Mouse (Mus musculus) myocyte (in vitro differentiated cells): ENCODE measurements around the gene Lrrc1. TPM values are rescaled to one million over a fixed set of nuclear protein-coding genes. Genes with fewer than 3 reads are reported as not detected.

Experiments
- H3K27me3 ChIP-seq: one replicate; pipeline ENCODE4 v1.6.1; 2011; ENCODE audit not compliant: control insufficient read depth, insufficient read depth, insufficient read length
- H3K36me3 ChIP-seq: one replicate; pipeline ENCODE4 v1.6.1; 2011; ENCODE audit not compliant: control insufficient read depth, insufficient read depth
- H3K4me2 ChIP-seq: one replicate; pipeline ENCODE4 v1.6.1; 2011; ENCODE audit warnings: low read depth, control low read depth
- H3K4me3 ChIP-seq: one replicate; pipeline ENCODE4 v1.5.1; 2011; ENCODE audit warnings: mild to moderate bottlenecking, control low read depth, moderate library complexity
- H3K79me2 ChIP-seq: one replicate; pipeline ENCODE4 v1.6.1; 2011; ENCODE audit not compliant: control insufficient read depth, insufficient read depth
- H3ac ChIP-seq: one replicate; pipeline ENCODE4 v1.6.1; 2011; ENCODE audit not compliant: control insufficient read depth, insufficient read length
- CEBPB ChIP-seq: IDR thresholded peaks from 2 replicates; pipeline ENCODE4 v1.6.1; 2011; ENCODE audit warnings: mild to moderate bottlenecking, moderate library complexity; ENCODE audit not compliant: poor library complexity, insufficient read depth, severe bottlenecking
- E2F4 ChIP-seq: IDR thresholded peaks from one replicate; pipeline ENCODE4 v1.6.1; 2011; ENCODE audit warnings: mild to moderate bottlenecking, control low read depth, moderate library complexity; ENCODE audit not compliant: insufficient read depth
- MAX ChIP-seq: IDR thresholded peaks from one replicate; pipeline ENCODE4 v1.6.1; 2011; ENCODE audit warnings: low read depth, mild to moderate bottlenecking, control low read depth
- MYOD1 ChIP-seq, 3 experiments: IDR thresholded peaks; one replicate each; pipeline ENCODE4 v1.6.1; 2011; ENCODE audit warnings: control low read depth in 2 of 3, low read depth in 2 of 3, mild to moderate bottlenecking in 2 of 3, moderate library complexity in 1 of 3; ENCODE audit not compliant: insufficient read length in 2 of 3, control insufficient read depth in 1 of 3
- MYOG ChIP-seq, 3 experiments: IDR thresholded peaks; one replicate each; pipeline ENCODE4 v1.6.1; 2011; ENCODE audit warnings: control low read depth in 2 of 3, low read depth in 2 of 3, mild to moderate bottlenecking in 2 of 3; ENCODE audit not compliant: insufficient read length in 2 of 3, control insufficient read depth in 1 of 3, insufficient read depth in 1 of 3
- POLR2A ChIP-seq: IDR thresholded peaks from one replicate; pipeline ENCODE4 v1.6.1; 2011; ENCODE audit warnings: low read depth, mild to moderate bottlenecking, control low read depth, moderate library complexity; ENCODE audit not compliant: insufficient read length
- POLR2AphosphoS2 ChIP-seq: IDR thresholded peaks from one replicate; pipeline ENCODE4 v1.6.1; 2011; ENCODE audit warnings: low read depth, control low read depth; ENCODE audit not compliant: insufficient read length
- REST ChIP-seq: IDR thresholded peaks from one replicate; pipeline ENCODE4 v1.6.1; 2011; ENCODE audit warnings: mild to moderate bottlenecking, control low read depth, moderate library complexity; ENCODE audit not compliant: insufficient read depth, insufficient read length
- SRF ChIP-seq: IDR thresholded peaks from one replicate; pipeline ENCODE4 v1.6.1; 2011; ENCODE audit warnings: low read depth; ENCODE audit not compliant: control insufficient read depth, insufficient read length
- TCF12 ChIP-seq: IDR thresholded peaks from one replicate; pipeline ENCODE4 v1.6.1; 2011; ENCODE audit warnings: mild to moderate bottlenecking, control low read depth; ENCODE audit not compliant: poor library complexity, insufficient read depth, severe bottlenecking
- TCF3 ChIP-seq: IDR thresholded peaks from one replicate; pipeline ENCODE4 v1.6.1; 2011; ENCODE audit warnings: low read depth, control low read depth; ENCODE audit not compliant: insufficient read length
- USF1 ChIP-seq: IDR thresholded peaks from one replicate; pipeline ENCODE4 v1.6.1; 2011; ENCODE audit warnings: low read depth, mild to moderate bottlenecking, control low read depth, moderate library complexity
- polyA plus RNA-seq: library from polyadenylated mRNA; unstranded; fragments of >200 nt; fragmentation: generic; extraction: Trizol; gene quantifications from one replicate; pipeline ENCODE4 v1.2.1, GENCODE M21; 2012; ENCODE audit warnings: missing spikeins

The Lrrc1 gene
- polyA plus RNA-seq, 1 experiment: 10.4 TPM

DNA sequence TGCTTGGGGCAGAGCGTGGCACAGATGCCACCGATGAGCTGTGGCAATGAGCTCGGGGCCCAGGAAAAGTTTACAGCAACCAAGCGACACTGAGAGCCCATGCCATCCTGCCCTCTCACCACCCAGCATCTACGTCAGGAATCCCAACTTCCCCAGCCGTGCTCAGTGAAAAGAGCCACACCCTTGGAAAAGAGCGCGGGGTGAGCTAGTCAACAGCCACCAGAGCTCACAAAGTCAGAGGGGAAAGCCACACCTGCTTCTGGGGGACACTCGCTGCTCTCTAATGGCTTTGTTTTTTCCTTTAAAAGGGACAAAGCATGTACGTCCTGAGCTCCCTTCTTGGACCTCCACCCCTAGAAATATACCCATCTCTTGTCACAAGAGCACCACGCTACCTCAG lies 56.1 kb downstream of the Lrrc1 start:
- Histone ChIP-seq H3K4me3 (no peak overlapping the region), H3K36me3 (no peaks in the 10 kb centered on the region), H3K27me3 (no peaks in the 10 kb centered on the region), H3K4me2 (no peak overlapping the region), H3ac (no peak overlapping the region), H3K79me2 (no peaks in the 10 kb centered on the region)
- no peak for TF ChIP-seq MAX
- TF ChIP-seq MYOG (IDR thresholded peaks at IDR 0.05; ENCODE audit: control insufficient read depth in 1 of 3, insufficient read depth in 1 of 3, insufficient read length in 2 of 3, low read depth in 2 of 3): no peak
- no peak for TF ChIP-seq E2F4
- no peak for TF ChIP-seq TCF3
- no peak for TF ChIP-seq POLR2A
- no peak for TF ChIP-seq CEBPB

DNA sequence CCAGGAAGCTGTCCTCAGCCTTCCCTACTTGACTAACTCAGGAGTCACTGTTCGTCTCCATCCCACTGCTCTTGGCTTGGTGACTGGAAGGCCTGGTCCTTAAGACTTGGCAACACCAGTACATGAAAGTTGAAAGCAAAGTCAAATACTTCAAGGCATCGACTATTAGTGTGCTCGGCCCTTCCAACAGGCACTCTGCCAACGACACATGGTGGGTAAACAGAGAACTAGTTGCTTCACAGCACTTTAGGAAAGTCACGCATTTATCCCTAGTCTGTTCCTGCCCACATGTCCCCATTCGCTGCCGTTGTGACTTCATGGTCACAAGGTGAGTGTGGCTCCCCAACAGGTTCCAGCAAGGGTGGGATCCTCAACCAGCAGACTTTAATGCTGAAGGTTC lies 57.2 kb downstream of the Lrrc1 start:
- H3K79me2 ChIP-seq: no peaks in the 10 kb centered on the region
- no peak overlapping the region for H3K4me3 ChIP-seq
- TF ChIP-seq E2F4: no peak
- TF ChIP-seq CEBPB: no peak
- no peak for TF ChIP-seq MYOD1 (IDR thresholded peaks at IDR 0.05; ENCODE audit: control insufficient read depth in 1 of 3, insufficient read length in 2 of 3, low read depth in 2 of 3)
- no peak for TF ChIP-seq REST
- no peak for TF ChIP-seq POLR2A
- no peak for TF ChIP-seq MYOG (IDR thresholded peaks at IDR 0.05; ENCODE audit: control insufficient read depth in 1 of 3, insufficient read depth in 1 of 3, insufficient read length in 2 of 3, low read depth in 2 of 3)
- TF ChIP-seq MAX: no peak
- no peak for TF ChIP-seq POLR2AphosphoS2
- TF ChIP-seq SRF: no peak
- TF ChIP-seq USF1: no peak
- TF ChIP-seq TCF3: no peak
- TF ChIP-seq TCF12: no peak

GRCm38 (mm10) chr9:77485915-77486314 lies 58.8 kb downstream of the Lrrc1 start:
- TF ChIP-seq MAX (no peak), MYOD1 (IDR thresholded peaks at IDR 0.05; ENCODE audit: control insufficient read depth in 1 of 3, insufficient read length in 2 of 3, low read depth in 2 of 3) (peak in 1 of 3 experiments; percentile 28)
- no peaks in the 10 kb centered on the region for H3K36me3 ChIP-seq

More for the DNA sequence above, 57.2 kb downstream of the Lrrc1 start:
- no peaks in the 10 kb centered on the region for H3K36me3 ChIP-seq
- H3ac ChIP-seq: no peak overlapping the region
- no peaks in the 10 kb centered on the region for H3K27me3 ChIP-seq
- H3K4me2 ChIP-seq: no peak overlapping the region

DNA sequence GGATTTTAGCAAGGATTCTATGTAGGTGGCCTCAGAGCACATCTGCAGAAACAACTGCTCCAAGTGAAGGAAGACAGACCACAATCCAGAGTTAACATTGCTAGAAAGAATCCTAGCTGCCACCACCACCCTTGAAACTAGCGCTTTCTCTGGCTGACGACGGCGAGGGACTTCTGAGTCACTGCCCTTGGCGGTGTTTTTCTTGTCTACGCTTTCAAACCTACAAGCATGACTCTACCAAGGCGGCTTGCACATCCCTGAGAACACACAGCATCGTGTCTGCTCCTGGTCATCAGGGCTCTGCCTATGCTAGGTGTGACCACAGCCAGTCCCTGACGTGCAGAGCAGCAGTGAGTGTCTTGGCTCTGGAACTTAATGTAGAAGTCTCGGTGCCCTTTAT lies 59.9 kb downstream of the Lrrc1 start:
- no peak overlapping the region for H3K4me3 ChIP-seq
- H3K36me3 ChIP-seq: no peaks in the 10 kb centered on the region
- TF ChIP-seq POLR2A: no peak
- TF ChIP-seq MAX: no peak
- TF ChIP-seq MYOG (IDR thresholded peaks at IDR 0.05; ENCODE audit: control insufficient read depth in 1 of 3, insufficient read depth in 1 of 3, insufficient read length in 2 of 3, low read depth in 2 of 3): no peak
- no peak for TF ChIP-seq TCF3
- no peak overlapping the region for H3ac ChIP-seq
- no peaks in the 10 kb centered on the region for H3K79me2 ChIP-seq
- H3K27me3 ChIP-seq: no peaks in the 10 kb centered on the region
- H3K4me2 ChIP-seq: no peak overlapping the region

More at GRCm38 (mm10) chr9:77485915-77486314, 58.8 kb downstream of the Lrrc1 start:
- Histone ChIP-seq H3K79me2 (no peaks in the 10 kb centered on the region), H3ac (no peak overlapping the region), H3K4me3 (no peak overlapping the region), H3K27me3 (no peaks in the 10 kb centered on the region), H3K4me2 (no peak overlapping the region)

DNA sequence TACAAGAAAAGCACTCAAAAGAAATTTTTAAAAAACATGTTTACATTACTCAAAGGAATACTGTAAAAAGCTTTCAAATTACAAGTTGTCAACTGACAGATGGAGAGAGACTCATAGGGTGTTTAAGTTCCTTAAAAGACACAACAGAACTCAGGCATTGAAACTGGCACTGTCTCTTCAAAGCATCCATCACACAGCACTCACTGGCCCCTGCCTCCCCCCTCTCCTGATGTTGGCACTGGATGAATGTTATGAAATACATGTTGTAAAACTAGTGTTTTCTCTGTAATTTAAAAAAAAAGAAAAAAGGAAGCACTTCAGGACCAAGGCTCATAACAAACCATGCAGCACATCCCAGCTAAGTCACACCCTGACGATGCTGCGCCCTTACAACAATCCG lies 61.1 kb downstream of the Lrrc1 start:
- Histone ChIP-seq H3K4me3 (no peak overlapping the region), H3K79me2 (no peaks in the 10 kb centered on the region), H3K4me2 (no peak overlapping the region), H3K27me3 (no peaks in the 10 kb centered on the region), H3ac (no peak overlapping the region), H3K36me3 (no peaks in the 10 kb centered on the region)
- TF ChIP-seq TCF3 (no peak), REST (no peak), MYOD1 (IDR thresholded peaks at IDR 0.05; ENCODE audit: control insufficient read depth in 1 of 3, insufficient read length in 2 of 3, low read depth in 2 of 3) (no peak), USF1 (no peak), MYOG (IDR thresholded peaks at IDR 0.05; ENCODE audit: control insufficient read depth in 1 of 3, insufficient read depth in 1 of 3, insufficient read length in 2 of 3, low read depth in 2 of 3) (no peak)

- no peak overlapping the region for H3K4me3 ChIP-seq
- no peaks in the 10 kb centered on the region for H3K27me3 ChIP-seq
- TF ChIP-seq REST (no peak), SRF (no peak), POLR2AphosphoS2 (no peak), MYOG (IDR thresholded peaks at IDR 0.05; ENCODE audit: control insufficient read depth in 1 of 3, insufficient read depth in 1 of 3, insufficient read length in 2 of 3, low read depth in 2 of 3) (no peak), TCF12 (no peak), USF1 (no peak), MYOD1 (IDR thresholded peaks at IDR 0.05; ENCODE audit: control insufficient read depth in 1 of 3, insufficient read length in 2 of 3, low read depth in 2 of 3) (no peak), CEBPB (no peak), POLR2A (no peak), E2F4 (no peak), TCF3 (no peak), MAX (no peak)
- no peak overlapping the region for H3ac ChIP-seq
- H3K36me3 ChIP-seq: no peaks in the 10 kb centered on the region
- no peak overlapping the region for H3K4me2 ChIP-seq
- no peaks in the 10 kb centered on the region for H3K79me2 ChIP-seq
These were observed 62.4 kb downstream of the Lrrc1 start for GRCm38 (mm10) chr9:77482281-77482680.
